Mouse (Mus musculus) T-helper 1 cell (primary cell): ENCODE data around the gene Txndc11.
"Not testable (repeated sequence)": the region's sequence is repeated elsewhere in the genome, so short reads cannot be mapped to it uniquely, and the experiment has no call there.

Source experiments
- in situ Hi-C: fragments of 300-600 bp; cut with MboI, MseI; formaldehyde crosslinking; loops from one replicate; pipeline ENCODE4 v1.15.1; 2025; ENCODE audit warnings: high pct_unique_total_duplicates

Gene Txndc11

DNA sequence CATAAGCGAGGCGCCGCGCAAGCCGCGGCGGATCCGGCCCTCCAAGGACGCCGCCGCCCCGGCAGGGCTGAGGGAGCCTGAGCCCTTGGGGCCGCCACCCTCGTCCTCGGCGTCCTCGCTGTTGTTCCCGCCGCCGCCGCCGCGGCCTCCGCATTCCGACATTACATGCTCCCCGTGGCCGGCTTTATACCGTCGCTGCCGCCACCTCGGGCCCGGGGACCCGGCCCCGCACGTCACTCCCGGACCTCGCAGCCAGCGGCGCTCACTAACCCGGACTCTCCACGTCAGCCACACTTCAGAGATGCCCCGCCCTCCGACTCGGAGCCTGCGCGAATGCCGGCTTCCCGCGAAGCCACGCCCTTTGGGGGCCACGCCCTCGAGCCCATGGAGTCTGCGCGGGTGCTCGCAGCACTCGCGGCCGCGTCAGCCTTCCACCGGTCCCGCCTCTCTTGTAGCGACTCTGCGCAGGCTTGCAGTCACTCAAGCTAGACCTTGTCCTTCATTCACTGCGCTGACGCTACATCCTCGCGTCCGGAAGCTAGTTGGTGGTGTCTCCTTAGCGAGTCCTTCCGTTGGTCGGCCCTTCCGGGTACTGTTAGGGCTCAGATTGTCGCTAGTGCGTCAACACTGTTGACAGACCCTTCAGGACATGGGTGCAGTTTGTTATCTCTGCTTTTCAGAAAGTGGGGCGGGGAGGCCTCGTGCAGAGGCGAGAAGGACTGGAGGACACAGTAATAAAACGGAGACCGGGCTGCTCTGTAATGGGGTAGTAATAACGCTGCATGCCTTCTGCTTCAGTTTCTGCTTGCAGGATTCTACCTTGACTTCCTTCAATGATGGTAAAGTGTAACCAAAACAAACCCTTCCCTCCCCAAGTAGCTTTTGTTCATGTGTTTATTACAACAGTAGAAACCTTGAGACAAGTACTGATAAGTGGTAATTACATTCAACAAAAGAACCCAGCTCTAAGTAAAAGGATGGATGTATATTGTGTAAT lies at the start of gene Txndc11:
TSS of gene Txndc11 (minus strand) at position 303 of the 997 bp plus-strand sequence.
- in situ Hi-C loops: loop anchor here (10.0 kb wide), 1 partner anchor 290 kb away; no protein-coding TSS in a partner anchor

DNA sequence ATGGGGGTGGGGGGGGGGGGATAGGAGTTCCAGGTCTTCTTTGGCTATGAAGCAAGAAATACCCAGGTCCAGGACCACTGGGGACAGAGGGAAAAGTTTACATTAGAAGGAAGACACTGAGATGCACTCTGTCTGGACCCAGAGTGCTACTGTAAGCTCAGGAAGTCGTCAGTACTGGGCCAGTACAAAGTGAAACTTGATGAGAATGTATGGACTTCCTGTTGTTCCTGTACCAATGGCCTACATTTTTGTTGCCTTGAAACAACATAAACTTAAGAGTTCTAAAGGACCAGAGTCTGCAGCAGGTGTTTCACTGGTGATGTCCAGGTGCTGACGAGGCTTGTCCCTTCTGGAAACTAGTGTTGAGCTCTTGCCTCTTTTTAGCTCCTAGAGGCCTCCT lies 43.0 kb upstream of the Txndc11 start:
- in situ Hi-C loops: no loop called here

DNA sequence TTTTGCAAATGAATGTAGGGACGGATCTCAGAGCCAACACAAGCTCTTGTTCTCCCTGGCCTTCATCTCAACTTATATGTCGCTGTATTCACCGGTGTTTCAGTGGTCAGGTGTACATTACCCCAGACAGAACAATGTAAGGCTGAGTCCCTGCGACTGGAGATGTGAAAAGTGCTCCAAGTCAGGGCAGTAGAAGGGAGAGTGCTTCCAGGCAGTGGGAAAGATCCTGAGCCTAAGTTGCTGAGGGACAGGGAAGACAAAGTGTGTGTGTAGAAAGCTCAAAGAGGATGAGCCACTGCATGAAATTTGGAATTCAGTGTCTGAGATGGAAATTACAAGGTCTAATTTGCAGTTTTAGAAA lies 42.4 kb upstream of the Txndc11 start:
- in situ Hi-C loops: no loop called here

DNA sequence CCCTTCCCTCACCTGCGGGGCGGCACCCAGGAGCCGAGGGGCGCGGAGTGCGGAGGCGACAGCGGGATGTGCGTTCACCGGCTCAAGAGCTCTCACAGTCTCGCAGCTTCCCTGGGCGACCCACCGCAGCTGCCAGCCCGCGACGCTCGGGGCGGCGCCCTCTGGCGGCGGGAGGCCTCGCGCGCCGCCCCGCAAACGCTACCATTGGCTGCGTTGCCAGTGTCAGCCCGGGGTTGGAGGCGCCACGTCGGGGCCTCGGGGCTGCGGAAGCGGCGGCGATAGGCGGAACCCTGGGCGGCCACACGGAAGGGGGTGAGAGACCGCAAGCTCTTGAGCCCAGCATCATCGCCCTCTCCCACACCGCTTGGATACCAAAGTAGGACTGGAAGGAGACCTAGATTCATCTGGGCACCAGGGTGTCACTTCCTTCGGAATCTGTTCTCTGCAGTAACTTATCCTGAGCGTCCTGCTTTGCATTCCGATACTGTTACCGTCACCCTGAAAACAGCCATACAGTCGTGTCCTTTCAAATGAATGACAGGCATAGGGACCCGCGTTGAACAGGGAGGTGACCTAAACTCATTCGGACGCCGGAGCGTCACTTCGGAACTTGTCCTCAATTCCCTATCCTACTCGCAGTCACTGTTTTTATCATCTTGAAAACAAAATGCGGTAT lies 41.9 kb upstream of the Txndc11 start, which contains the start of gene Zc3h7a:
TSS of gene Zc3h7a (minus strand) at position 186 of the 676 bp plus-strand sequence.
- in situ Hi-C loops: no loop called here

DNA sequence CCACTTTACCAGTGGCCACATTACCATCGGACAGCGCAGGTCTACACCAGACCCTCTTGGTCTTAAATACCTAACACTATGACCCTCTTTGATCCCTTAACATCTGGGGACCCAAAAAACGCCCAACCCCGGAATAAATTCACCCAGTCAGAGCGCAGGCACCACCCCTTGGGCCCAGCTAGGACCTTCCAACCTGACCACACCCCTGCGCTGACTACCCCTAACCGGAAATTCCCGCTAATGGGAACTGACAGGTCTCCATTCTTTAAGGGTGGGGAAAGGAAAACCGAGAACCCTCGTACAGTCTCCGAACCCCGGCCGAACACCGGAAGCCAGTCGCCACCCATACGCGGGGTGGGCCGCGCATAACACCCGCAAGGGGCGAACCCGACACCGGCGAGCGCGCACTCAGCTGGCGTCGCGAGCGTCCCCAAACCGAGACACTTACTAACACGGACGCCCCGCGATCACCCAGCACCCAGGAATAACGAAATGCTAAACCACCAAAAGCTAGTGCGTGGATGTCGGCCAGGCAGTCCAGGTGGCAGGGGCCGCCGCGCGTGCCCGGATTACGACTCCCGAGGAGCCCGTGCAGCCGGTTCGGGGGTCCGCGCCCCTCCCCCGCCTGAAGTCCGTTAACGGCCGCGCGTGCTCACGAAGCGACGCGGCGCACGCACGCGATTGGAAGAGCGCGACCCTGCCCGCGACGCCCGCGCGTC lies 41.2 kb upstream of the Txndc11 start:
- in situ Hi-C loops: no loop called here

DNA sequence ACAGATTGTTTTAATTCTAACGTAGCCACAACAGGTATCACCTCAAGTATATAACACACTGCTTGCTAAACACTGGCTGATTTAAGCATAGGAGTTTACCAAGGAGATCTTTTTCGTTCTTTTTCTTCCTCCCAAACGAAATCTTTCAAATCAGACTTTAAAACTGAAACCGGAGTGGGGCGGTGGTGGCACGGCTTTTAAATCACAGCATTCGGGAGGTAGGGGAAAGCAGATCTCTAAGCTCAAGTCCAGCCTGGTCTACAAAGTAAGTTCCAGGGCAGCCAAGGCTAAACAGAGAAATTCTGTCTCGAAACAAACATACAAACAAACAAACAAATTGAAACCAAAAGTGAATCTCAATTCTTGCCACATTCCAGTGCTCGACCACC lies 40.6 kb upstream of the Txndc11 start:
- in situ Hi-C loops: no loop called here

DNA sequence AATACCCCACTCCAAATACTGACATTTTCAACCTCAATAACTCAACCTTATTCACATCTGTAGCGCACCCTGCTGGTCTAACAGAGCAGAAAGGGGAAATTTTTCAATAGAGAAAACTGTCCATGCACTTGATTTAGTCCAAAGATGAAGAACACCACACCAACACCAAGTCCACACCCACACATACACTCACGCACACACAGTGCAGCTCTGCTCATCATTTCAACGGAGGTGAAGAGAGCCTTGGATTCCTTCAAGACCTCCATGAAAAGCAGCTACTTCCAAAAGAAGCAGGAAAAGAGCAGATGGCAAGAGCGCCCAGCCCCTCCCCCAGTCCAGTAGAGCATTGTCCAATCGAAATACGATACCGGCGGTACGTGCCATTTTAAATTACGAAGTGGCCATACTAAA lies 40.2 kb upstream of the Txndc11 start:
- in situ Hi-C loops: loop anchor here (5.0 kb wide), 1 partner anchor 297 kb away; no protein-coding TSS in a partner anchor

DNA sequence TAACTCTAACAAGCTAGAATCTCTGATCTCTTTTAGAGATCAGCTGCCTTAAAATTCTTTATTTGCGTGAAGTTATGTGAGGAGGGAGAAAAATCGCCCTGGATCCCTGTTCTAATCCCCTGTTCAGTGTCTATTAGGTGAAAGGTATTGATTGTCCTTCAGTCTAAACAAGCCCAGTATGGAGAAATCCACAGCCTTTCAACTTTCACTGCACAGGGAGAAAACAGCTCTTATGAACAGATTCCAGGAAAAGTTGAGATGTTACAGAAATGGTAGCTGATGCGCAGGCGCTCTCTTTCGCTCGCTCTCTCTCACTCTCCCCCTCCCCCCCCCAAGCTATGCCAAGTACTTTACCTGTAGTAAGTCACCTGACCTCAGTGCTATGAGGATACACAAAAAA lies 37.2 kb upstream of the Txndc11 start:
- in situ Hi-C loops: loop anchor here (5.0 kb wide), 1 partner anchor 294 kb away; no protein-coding TSS in a partner anchor

DNA sequence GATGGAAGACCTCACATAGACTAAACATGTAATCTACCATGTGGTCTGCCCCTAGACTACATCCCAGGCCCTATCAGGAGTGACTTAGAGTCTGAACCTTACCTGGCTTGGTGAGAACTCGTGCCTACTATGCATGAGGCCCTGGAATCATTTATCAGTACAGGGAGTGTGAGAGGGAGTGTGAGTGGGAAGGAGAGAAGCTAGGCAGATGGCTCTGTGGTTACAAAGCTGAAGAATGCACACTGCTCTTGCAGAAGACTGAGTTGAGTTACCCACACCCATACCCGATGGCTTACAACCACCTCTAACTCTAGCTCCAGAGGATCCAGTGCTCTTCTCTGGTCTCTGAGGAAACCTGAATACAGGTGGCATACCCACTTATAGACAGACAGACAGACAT lies 32.0 kb upstream of the Txndc11 start:
- in situ Hi-C loops: no loop called here

DNA sequence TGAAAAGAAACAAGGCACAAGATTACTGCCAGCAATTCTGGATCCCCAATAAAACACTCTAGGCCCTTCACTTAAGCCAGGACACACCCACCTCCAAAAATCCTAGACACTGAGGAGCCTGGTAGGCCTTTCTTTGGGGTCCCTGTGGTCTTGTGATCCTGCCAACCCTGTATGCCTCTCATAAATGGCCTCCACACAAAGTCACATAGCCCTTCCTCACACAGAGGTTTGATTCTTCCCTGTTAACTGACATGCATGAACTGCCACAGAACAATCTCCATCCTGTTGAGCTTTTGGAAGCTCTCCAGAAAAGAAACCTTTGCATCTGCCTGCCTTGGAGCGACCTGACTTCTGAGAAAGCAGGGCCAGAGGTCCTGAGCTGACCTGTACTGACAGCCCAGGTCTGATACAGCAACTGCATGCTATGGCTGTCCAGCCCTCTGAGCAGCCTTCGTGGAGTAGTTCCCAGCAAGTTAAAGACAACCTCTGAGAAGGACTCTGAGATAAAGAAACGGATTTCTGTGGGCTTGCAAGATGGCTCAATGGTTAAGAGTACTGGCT lies 30.3 kb upstream of the Txndc11 start:
- in situ Hi-C loops: no loop called here

DNA sequence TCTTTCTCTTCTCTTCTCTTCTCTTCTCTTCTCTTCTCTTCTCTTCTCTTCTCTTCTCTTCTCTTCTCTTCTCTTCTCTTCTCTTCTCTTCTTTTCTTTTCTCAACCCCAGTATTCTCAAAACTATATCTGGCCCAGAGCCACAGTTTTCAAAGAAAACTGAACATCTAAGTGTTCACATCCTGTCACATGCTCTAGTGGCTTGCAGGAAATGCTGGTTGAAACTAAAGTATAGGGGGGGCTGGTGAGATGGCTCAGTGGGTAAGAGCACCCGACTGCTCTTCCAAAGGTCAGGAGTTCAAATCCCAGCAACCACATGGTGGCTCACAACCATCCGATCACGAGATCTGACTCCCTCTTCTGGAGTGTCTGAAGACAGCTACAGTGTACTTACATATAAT lies 23.3 kb upstream of the Txndc11 start:
- in situ Hi-C loops: loop anchor here (5.0 kb wide), 1 partner anchor 40 kb away; no protein-coding TSS in a partner anchor

DNA sequence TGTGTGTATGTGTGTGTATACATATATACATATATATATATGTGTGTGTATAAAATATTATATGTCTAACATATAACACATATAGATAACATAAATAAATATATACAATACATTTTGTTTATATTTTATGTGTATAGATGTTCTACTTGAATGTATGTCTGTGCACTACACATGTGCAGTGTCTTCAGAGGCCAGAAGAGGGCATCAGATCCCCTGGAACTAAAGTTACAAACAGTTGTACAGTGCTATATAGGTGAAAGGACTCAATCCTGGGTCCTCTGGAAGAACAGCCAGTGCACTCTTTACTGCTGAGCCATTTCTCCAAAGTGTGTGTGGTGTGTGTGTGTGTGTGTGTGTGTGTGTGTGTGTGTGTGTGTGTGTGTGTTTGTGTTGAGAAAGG lies 20.1 kb upstream of the Txndc11 start:
- in situ Hi-C loops: no loop called here

DNA sequence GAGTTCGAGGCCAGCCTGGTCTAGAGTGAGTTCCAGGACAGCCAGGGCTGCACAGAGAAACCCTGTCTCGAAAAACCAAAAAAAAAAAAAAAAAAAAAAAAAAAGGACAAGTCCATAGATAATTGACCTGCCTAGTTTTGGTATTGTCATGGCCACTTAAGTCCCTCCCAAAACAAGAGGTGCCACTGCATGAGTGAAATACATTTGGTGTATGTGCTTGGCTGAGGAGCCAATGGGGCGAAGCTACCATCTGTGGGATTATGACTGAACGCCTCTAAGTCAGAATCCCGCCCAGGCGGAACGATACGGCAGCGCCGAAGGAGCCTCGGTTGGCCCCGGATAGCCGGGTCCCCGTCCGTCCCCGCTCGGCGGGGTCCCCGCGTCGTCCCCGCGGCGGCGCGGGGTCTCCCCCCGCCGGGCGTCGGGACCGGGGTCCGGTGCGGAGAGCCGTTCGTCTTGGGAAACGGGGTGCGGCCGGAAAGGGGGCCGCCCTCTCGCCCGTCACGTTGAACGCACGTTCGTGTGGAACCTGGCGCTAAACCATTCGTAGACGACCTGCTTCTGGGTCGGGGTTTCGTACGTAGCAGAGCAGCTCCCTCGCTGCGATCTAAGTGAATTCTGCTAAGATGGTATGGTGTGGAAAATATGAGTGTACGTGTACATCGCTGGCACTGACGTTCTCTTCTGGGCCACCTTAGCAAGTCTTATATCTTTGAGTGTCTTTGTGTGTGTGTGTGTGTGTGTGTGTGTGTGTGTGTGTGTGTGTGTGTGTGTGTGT lies 9.4 kb upstream of the Txndc11 start:
- in situ Hi-C loops: not testable (repeated sequence)

DNA sequence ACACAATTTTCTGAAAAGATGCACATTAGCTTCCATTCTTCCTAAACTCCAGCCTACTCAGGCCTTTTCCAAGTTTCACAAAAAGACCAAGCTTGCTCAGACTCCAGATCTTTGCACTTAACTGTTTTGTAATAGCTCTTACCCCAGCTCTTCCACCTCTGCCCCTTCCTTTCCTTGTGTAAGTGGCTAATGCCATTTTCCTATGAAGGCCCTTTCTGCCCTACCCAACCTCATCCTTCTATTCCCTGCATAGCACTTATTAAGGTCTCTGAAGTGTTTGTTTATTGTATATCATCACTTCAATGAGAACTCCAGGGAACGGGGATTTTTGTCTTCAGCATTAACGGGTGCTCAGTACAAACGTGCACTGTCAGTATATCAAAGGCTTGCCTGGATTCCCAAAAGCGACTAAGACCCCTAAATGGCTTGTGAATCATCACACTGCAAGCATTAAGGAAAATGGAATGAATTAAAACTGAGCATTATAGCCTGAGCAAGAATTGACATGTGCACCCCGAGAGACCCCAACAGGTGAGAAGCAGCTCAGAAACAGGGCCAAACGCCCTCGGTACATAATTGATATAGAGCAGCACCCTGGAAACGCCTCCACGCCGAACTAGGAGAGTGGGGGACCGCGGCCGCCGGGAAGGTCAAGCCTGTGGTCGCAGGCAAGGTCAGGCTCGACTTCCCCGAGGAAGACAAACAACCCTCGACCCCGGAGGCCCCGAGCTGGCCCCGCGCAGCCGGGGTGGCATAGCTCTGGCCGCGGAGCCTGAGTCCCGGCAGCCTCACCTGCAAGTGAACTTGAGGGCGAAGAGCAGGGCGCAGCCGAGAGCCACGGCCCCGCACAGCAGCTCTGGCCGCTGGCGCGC lies 738 bp downstream of the Txndc11 start:
- in situ Hi-C loops: loop anchor here (10.0 kb wide), 1 partner anchor 291 kb away; no protein-coding TSS in a partner anchor

DNA sequence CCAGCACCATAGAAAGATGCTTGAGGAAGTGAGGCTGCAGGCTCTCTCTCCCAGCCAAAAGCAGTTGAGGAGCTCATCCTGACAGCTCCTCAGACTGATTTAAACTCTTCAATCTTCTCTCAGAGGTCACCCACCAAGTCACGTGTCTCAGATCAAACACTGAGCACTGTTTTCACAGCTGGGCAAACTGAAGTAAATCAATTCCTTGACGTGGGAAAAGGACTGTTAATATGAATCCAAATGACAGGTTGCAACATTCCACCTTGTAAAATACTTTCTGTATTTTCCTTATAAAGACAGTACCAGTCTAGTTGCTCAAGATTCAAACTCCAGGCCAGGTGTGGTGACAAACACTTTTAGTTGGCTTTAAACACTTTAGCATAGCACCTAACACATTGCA lies 1.6 kb downstream of the Txndc11 start:
- in situ Hi-C loops: loop anchor here (10.0 kb wide), 1 partner anchor 292 kb away; no protein-coding TSS in a partner anchor

DNA sequence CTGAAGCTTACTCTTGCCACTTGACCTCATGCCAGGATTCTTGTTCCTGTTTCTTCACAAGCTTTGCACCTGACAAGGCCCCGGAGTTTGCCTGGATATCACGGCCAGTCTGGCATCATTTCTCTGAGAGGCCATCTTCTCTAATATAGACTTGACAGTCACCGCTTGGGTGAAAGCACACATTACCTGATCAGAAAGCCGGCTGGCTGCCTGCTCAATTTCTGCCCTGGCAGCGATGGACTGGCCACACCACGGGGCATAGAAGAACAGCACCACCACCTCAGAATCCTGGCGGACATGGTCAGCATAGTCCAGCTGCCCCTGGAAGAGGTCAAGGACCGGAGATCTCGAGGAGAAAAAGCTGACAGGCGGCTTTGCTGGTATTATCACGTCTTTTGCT lies 6.1 kb downstream of the Txndc11 start:
- in situ Hi-C loops: no loop called here

DNA sequence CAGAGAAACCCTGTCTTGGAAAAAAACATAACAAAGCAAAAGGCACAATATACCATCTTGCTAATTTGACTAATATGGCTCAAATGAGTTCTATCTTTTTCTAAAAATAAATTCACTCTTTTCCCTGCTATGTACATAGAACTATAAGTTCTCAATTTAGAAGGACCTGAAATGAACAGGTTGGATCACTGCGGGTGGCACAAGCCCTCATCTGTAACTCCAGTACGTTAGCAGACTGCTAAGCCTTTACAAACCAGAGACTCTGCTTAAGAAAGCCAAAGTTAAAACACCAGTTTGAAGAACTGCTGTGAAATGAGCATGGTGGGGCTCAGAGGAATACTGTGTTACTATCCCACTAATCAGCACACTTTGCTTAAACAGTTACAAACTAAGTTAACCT lies 9.1 kb downstream of the Txndc11 start:
- in situ Hi-C loops: no loop called here

DNA sequence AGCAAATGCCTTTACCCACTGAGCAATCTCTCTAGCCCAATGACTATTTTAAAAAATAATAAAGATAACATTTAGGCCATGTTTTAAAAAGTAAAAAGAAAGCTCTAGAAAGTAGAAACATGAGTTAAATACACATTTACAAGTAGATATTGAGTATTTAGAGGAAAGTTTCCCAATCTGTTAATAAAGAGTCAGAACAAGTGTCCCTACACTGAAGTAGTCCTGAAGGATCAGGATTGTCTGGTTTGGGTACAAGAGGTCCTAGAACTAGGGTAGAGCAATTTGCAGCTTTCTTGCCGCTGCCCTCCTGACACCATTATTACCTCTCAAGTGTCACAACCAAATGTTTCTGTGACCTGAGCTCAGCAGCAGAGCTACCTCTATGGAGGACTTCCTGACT lies 10.3 kb downstream of the Txndc11 start:
- in situ Hi-C loops: no loop called here

DNA sequence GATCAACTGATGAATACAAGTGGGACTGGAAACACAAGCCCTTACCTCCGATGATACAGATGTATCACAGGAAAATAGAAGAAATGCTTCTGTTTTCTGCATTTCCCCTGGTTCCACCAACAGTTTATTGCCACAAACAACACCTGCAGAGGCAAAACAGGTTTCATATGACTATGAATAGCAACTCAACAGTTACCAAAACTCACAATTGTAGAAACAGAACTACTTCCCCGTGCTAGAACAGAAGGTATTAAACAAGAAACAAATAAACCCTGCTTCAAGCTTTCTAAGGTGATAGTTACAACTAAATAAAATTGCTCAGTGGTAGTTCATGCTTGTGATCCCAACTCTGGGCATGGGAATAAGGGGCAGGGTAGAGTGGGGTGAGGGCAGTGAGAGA lies 11.8 kb downstream of the Txndc11 start:
- in situ Hi-C loops: no loop called here
